Mouse (Mus musculus) limb, embryonic 11.5 days (tissue): Measurements from ENCODE around the gene Relt. TPM values are rescaled to one million over a fixed set of nuclear protein-coding genes. Genes with fewer than 3 reads are reported as not detected.

Experiments
- microRNA-seq: library from miRNA; unstranded; fragments of <30 nt; microRNA quantifications from one replicate; pipeline ENCODE4, GENCODE M21; 2016
- polyA plus RNA-seq: library from polyadenylated mRNA; unstranded; fragments of >200 nt; fragmentation: Nextera tagmentation; extraction: Ambion mirVana; gene quantifications from 2 replicates; pipeline ENCODE4 v1.2.1, GENCODE M21; 2014

Relt gene
- polyA plus RNA-seq, 1 experiment from 2014 or later, result 4.1 TPM

Small RNA genes lying within 50 kb of the gene (microRNA-seq; reads per million reads assigned to microRNA genes)
- 166 reads per million, percentile 56 among the genes with 10 or more reads in this experiment for gene Mir3102

Other genes with a start within 250 kb of the Relt start
- gene Plekhb1, start 201.0 kb downstream of the Relt start, polyA plus RNA-seq, result 1.3 and 1.6 TPM in 2 replicates
- 46.2 and 49.7 TPM in 2 replicates for gene Fam168a, start 156.8 kb downstream of the Relt start, polyA plus RNA-seq
- 12.6 and 13.6 TPM in 2 replicates for gene Arhgef17, start 68.7 kb upstream of the Relt start, polyA plus RNA-seq
- gene P2ry6, start 111.2 kb upstream of the Relt start, polyA plus RNA-seq, result 1.6 and 2.5 TPM in 2 replicates
- gene P2ry2, start 149.4 kb upstream of the Relt start, polyA plus RNA-seq, result 0.40 and 0.88 TPM in 2 replicates
- gene Fchsd2, start 229.4 kb upstream of the Relt start, polyA plus RNA-seq, result 22.1 and 24.4 TPM in 2 replicates